Mouse (Mus musculus) forebrain, postnatal 0 days (tissue): ENCODE measurements around the gene Tapbp. TPM values are rescaled to one million over a fixed set of nuclear protein-coding genes. Genes with fewer than 3 reads are reported as not detected.

Source experiments
- ATAC-seq: fragments of 200-750 bp; cut with Nextera tagmentation; 2 replicates; pipeline ENCODE4 v1.8.0; 2017; ENCODE audit warnings: mild to moderate bottlenecking, moderate library complexity
- DNase-seq: peaks from one replicate; pipeline ENCODE4 v3.0.0-alpha.2; 2015
- H3K27ac ChIP-seq: fragments of 300-500 bp; sonication (generic); 2 replicates; pipeline ENCODE4 v1.5.1; 2014; ENCODE audit warnings: low read depth, mild to moderate bottlenecking, antibody characterized with exemption, low read length, moderate library complexity, mixed read lengths
- H3K27me3 ChIP-seq: fragments of 300-500 bp; sonication (generic); 2 replicates; pipeline ENCODE4 v1.6.1; 2014; ENCODE audit warnings: mild to moderate bottlenecking, low read length, mixed read lengths; ENCODE audit not compliant: insufficient read depth
- H3K36me3 ChIP-seq: fragments of 300-500 bp; sonication (generic); 2 replicates; pipeline ENCODE4 v1.6.1; 2014; ENCODE audit warnings: mild to moderate bottlenecking, moderate library complexity; ENCODE audit not compliant: insufficient read depth
- H3K4me1 ChIP-seq: fragments of 300-500 bp; sonication (generic); 2 replicates; pipeline ENCODE4 v1.6.1; 2014; ENCODE audit warnings: antibody characterized with exemption; ENCODE audit not compliant: insufficient read depth
- H3K4me2 ChIP-seq: fragments of 300-500 bp; sonication (generic); 2 replicates; pipeline ENCODE4 v1.6.1; 2014; ENCODE audit warnings: low read depth, mild to moderate bottlenecking, moderate library complexity
- H3K4me3 ChIP-seq: fragments of 300-500 bp; sonication (generic); 2 replicates; pipeline ENCODE4 v1.5.1; 2014; ENCODE audit warnings: low read depth, low read length, mixed read lengths
- H3K9ac ChIP-seq: fragments of 300-500 bp; sonication (generic); 2 replicates; pipeline ENCODE4 v1.6.1; 2014; ENCODE audit warnings: mild to moderate bottlenecking
- H3K9me3 ChIP-seq: fragments of 300-500 bp; sonication (generic); 2 replicates; pipeline ENCODE4 v1.6.1; 2016; ENCODE audit warnings: low read length
- CTCF ChIP-seq: sonication (generic); IDR thresholded peaks from 2 replicates; pipeline ENCODE4 v1.5.1; 2016; ENCODE audit warnings: antibody characterized with exemption, control low read depth, low read depth
- WGBS: fragments of 180-500 bp; shearing (Covaris S2); extraction: QIAGEN DNeasy Blood & Tissue Kit; methylation state at CpG from one replicate; pipeline ENCODE4 v1.1.7; 2014; 5-methylcytosine and 5-hydroxymethylcytosine counted together
- polyA plus RNA-seq: library from polyadenylated mRNA; unstranded; fragments of >200 nt; fragmentation: Nextera tagmentation; extraction: Ambion mirVana; gene quantifications from 2 replicates; pipeline ENCODE4 v1.2.1, GENCODE M21; 2015
- total RNA-seq: library from RNA; depleted of rRNA; stranded (reverse); fragments of >200 nt; gene quantifications from 2 replicates; pipeline ENCODE4 v1.2.3, GENCODE M21; 2014

The Tapbp gene
- total and polyA plus RNA-seq, 2 experiments from 2014 or later, result 26.2 to 36.0 TPM

GRCm38 (mm10) chr17:33953310-33953709 lies 37.6 kb downstream of the Tapbp start:
- peaks cover 33% of the 10 kb centered on the region for H3K36me3 ChIP-seq
- ATAC-seq, result no peak

DNA sequence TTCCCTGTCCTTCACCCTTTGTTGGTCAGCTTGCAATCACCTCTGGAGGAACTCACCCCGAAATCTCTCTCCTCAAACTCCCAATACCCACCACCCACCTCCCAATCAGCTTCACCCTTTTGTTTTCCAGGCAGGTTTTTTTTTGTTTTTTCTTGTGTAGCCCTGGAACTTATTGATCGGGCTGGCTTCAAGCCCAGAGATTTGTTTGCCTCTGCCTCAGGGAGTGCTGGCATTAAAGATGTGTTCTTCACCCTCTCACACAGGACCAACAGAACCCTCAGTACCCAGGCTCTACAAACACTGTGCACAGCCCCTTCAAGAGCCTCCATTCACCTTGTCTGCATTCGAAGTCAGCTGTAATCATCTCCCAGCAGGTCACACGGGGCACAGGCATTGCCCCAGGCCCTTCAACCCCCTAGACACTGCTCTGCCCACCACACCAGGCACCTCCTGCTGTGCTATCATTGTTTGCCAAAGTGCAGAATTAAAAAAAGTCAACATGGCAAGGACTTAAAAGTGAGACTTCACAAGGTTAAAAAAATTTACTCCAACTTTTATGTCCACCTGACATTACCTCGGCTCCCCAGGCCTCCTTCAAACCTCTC lies 38.4 kb downstream of the Tapbp start:
- H3K27ac ChIP-seq, result no peak overlapping the region
- H3K36me3 ChIP-seq, result peaks cover 32% of the 10 kb centered on the region
- no peak for DNase-seq

More at GRCm38 (mm10) chr17:33953310-33953709, 37.6 kb downstream of the Tapbp start:
- WGBS, result 84% methylated on average over 3 of the region's 3 CpGs
- H3K9ac ChIP-seq, result no peak overlapping the region
- no peak overlapping the region for H3K4me2 ChIP-seq
- H3K4me1 ChIP-seq, result peaks cover 17% of the 10 kb centered on the region
- no peak overlapping the region for H3K4me3 ChIP-seq
- no peak for DNase-seq
- no peaks in the 10 kb centered on the region for H3K27me3 ChIP-seq
- no peak for TF ChIP-seq CTCF
- H3K27ac ChIP-seq, result 0 out of 2 replicates have a peak overlapping the region, but pooled peaks have one; percentile 15
- H3K9me3 ChIP-seq, result no peaks in the 10 kb centered on the region

DNA sequence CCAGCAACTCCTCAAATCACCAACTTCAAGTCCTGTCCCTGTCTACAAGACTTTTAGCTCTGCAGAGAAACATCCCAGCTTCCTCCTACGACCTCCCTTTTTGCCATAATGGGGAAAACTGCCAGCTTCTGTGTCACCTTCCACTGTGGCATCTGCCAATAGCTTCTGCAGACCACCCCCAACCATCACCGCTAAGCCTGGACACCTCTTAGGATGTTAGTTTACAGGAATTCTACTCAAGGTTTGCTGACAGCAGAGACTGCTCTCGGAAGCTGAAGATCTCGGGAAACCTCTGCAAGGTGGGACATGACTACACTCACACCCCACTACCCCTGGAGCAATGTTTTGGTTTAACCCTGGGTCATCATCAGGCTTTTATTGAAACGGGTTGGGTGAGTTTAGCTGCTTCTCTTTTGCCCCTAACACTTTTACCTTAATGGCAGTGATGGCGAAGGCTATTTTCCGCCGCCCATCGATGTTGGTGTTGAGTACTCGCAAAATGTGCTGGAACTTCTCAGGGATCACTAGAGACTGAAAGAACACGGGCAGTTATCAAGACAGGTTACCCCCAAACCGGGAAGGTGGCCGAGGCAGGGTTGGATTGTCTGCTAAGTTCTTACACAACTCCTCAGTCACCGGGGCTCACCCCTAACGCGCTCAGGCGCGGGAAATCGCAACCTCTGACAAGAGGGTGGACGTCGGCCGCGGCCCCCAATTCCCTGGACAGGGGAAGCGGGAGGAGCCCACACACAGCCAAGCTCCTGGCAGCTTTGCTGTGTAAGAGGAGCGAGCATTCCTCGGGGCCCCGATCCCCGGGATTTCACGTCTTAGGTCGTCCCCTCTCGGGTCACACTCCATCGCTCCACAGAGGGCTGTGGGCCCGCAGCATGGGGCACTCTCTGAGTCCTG lies 39.2 kb downstream of the Tapbp start:
- H3K4me2 ChIP-seq, result peak overlapping the region; percentile 58
- peaks cover 39% of the 10 kb centered on the region for H3K36me3 ChIP-seq
- H3K4me3 ChIP-seq, result peak overlapping the region; percentile 55
- H3K4me1 ChIP-seq, result peaks cover 13% of the 10 kb centered on the region; the same call in 1 of the 2 replicates
- no peaks in the 10 kb centered on the region for H3K27me3 ChIP-seq
- DNase-seq (no peak), ATAC-seq (peak; percentile 12)
- no peak for TF ChIP-seq CTCF
- H3K9ac ChIP-seq, result peak overlapping the region; percentile 82
- H3K9me3 ChIP-seq, result no peaks in the 10 kb centered on the region
- H3K27ac ChIP-seq, result peak overlapping the region; percentile 93
- under 1% methylated on average over 33 of the region's 33 CpGs for WGBS

More for the DNA sequence above, 38.4 kb downstream of the Tapbp start:
- peak overlapping the region; percentile 55; the same call in 1 of the 2 replicates for H3K4me3 ChIP-seq
- peaks cover 17% of the 10 kb centered on the region for H3K4me1 ChIP-seq
- H3K9ac ChIP-seq, result peak overlapping the region; percentile 82
- H3K4me2 ChIP-seq, result peak overlapping the region; percentile 58
- no peaks in the 10 kb centered on the region for H3K27me3 ChIP-seq
- 24% methylated on average over 5 of the region's 5 CpGs for WGBS
- ATAC-seq, result no peak
- H3K9me3 ChIP-seq, result no peaks in the 10 kb centered on the region
- no peak for TF ChIP-seq CTCF

DNA sequence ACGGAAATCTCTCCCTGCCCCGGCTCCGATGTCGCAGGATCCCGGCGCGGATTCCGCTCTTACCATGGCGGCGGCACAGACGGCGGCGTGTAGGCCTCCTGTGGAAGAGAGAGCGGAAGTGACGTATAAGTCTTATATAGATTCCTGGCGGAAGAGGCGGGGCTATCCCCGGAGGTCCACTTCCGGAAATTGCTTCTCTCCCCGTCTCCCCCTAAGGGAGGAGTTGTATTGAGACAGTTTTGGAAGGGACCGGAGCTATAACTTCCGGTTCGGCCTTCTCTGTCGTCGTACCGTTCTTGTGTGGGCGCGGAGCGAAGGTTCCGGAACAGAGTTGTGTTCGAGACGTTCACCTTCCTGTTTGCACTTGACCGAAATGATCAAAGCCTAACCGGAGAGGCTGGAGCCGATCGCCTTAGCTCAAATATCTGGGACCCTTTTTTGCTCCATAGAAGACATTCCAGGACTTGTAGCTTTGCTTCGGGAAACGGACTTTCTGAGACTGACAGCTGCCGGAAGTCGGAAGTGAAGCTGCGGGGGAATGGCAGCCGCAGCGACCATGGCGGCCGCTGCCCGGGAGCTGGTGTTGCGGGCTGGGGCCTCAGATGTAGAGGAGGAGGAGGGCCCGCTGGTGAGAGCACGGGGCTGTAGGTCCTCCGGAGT lies 40.0 kb downstream of the Tapbp start, which contains the start of the genes Vps52 and Rps18:
Gene Vps52 (plus strand): TSS at position 258 of the 660 bp plus-strand sequence.
Gene Rps18 (minus strand): TSS at position 447 of the 660 bp plus-strand sequence.
- Histone ChIP-seq H3K4me3 (peak within 1 kb of the TSS; percentile 55), H3K27ac (peak within 1 kb of the TSS; percentile 93), H3K4me2 (peak within 1 kb of the TSS; percentile 58), H3K27me3 (no peaks in the 10 kb centered on the region), H3K36me3 (peaks cover 46% of the 10 kb centered on the region), H3K4me1 (peaks cover 8% of the 10 kb centered on the region; the same call in 1 of the 2 replicates), H3K9me3 (no peaks in the 10 kb centered on the region), H3K9ac (peak within 1 kb of the TSS; percentile 82)
- DNase-seq (peak; percentile 98), ATAC-seq (peak; percentile 91)
- WGBS, result 3% methylated on average over 50 of the region's 50 CpGs
- TF ChIP-seq CTCF, result peak; percentile 37; the same call in 1 of the 2 replicates

DNA sequence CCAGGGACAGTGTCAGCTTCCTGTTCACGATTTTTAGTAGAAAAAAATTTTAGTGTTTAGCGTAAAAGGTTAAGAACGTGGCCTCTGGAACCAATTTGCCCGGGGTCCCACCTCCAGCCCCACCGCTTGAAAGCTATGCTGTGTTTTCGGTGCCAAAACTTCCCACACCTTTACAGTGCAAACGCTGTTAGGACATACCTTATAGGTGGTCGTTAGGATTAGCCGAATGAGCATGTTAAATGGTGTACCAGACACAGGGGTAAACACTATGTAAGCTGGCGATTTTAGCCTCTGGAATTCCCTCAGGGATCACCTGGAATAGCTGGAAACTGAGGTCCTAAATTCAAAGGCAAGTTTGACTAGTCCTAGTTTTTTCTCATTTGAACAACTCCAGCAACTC lies 40.6 kb downstream of the Tapbp start:
- 8% methylated on average over 10 of the region's 10 CpGs for WGBS

DNA sequence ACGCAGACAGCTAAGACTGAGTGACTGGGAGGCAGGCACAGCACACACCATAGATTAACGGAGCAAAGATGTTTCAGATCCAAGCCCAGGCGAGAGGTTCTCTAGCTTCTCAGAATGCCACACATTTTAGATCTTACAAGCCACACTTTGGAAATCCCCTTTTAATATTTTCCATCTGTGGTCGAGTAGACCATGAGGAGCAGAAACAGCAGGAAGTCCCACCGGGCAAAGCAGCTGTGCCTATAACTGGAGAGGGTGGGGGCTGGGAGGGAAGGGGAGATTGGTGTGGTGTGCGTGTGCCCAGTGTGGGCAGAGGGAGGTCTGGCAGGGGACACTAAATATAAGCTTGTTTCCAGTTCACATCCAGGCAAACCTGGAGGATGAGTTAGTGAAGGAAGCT lies 41.8 kb downstream of the Tapbp start:
- no peak overlapping the region for H3K9ac ChIP-seq
- TF ChIP-seq CTCF, result no peak
- no peak overlapping the region for H3K27ac ChIP-seq
- H3K4me1 ChIP-seq, result peaks cover 8% of the 10 kb centered on the region; the same call in 1 of the 2 replicates
- peaks cover 60% of the 10 kb centered on the region for H3K36me3 ChIP-seq
- WGBS, result 89% methylated on average over 6 of the region's 6 CpGs
- H3K4me3 ChIP-seq, result no peak overlapping the region
- no peaks in the 10 kb centered on the region for H3K9me3 ChIP-seq
- no peak for ATAC-seq
- H3K27me3 ChIP-seq, result no peaks in the 10 kb centered on the region
- H3K4me2 ChIP-seq, result no peak overlapping the region
- no peak for DNase-seq

More for the DNA sequence above, 40.6 kb downstream of the Tapbp start:
- Histone ChIP-seq H3K9me3 (no peaks in the 10 kb centered on the region), H3K27ac (peak overlapping the region; percentile 88), H3K36me3 (peaks cover 53% of the 10 kb centered on the region), H3K4me3 (peak overlapping the region; percentile 55), H3K9ac (peak overlapping the region; percentile 73), H3K4me1 (peaks cover 8% of the 10 kb centered on the region; the same call in 1 of the 2 replicates), H3K27me3 (no peaks in the 10 kb centered on the region), H3K4me2 (peak overlapping the region; percentile 54)
- no peak for TF ChIP-seq CTCF
- DNase-seq (no peak), ATAC-seq (no peak)
